Mouse (Mus musculus) stomach, postnatal 0 days (tissue): Measurements from ENCODE around the gene Necab3.

Experiments used
- CTCF ChIP-seq: IDR thresholded peaks from 2 replicates; pipeline ENCODE4 v1.5.1; 2016; ENCODE audit warnings: antibody characterized with exemption, low read depth, mild to moderate bottlenecking, moderate library complexity
- EP300 ChIP-seq: optimal IDR thresholded peaks from 2 replicates; pipeline ENCODE3; 2016; ENCODE audit warnings: antibody characterized with exemption

- TF ChIP-seq CTCF (no peak), EP300 (no peak)
Measured at GRCm38 (mm10) chr2:154500758-154501157, 57.9 kb downstream of the Necab3 start.
